Comparison of ENCODE assay signal across 25 mouse cellular contexts in genomic region chr16:20828996-20829731, GRCm38 (mm10).
DNase-seq lines count a peak whose midpoint lies in the region; ATAC-seq and TF ChIP-seq lines count a peak whose summit lies in the region.
"Had no signal": no experiment of that assay in that cellular context is flagged by ENCODE, and none has a peak within 500 bp of the region (broad histone marks: within the 10 kb centered on the region; RNA-seq: fewer than 3 reads in every experiment).

No protein-coding gene starts in this region.

- H3K36me3 ChIP-seq in lung, postnatal 0 days (ENCODE audit: insufficient read depth, low read length): no peaks in the 10 kb centered on the region
- H3K36me3 ChIP-seq in E14TG2a.4 (ENCODE audit: insufficient read depth, low read length): no peaks in the 10 kb centered on the region
- H3K36me3 ChIP-seq in limb, embryonic 15.5 days: no peaks in the 10 kb centered on the region
- no peaks in the 10 kb centered on the region for H3K36me3 ChIP-seq in hindbrain, embryonic 16.5 days (ENCODE audit: control insufficient read depth, insufficient read depth, low read length)
- H3K36me3 ChIP-seq: embryonic facial prominence, embryonic 13.5 days; forebrain, embryonic 10.5 days; kidney, embryonic 15.5 days; limb, embryonic 12.5 days; liver, embryonic 13.5 days; midbrain, embryonic 15.5 days; neural tube, embryonic 12.5 days had no signal

- H3K27me3 ChIP-seq in lung, postnatal 0 days (replicated peaks; ENCODE audit: insufficient read depth, low read length): no peaks in the 10 kb centered on the region
- no peaks in the 10 kb centered on the region for H3K27me3 ChIP-seq in E14TG2a.4 (ENCODE audit: insufficient read depth, low read length)
- no peaks in the 10 kb centered on the region for H3K27me3 ChIP-seq in limb, embryonic 15.5 days
- H3K27me3 ChIP-seq in hindbrain, embryonic 16.5 days (replicated peaks; ENCODE audit: control insufficient read depth, insufficient read depth, low read length): no peaks in the 10 kb centered on the region
- H3K27me3 ChIP-seq: embryonic facial prominence, embryonic 13.5 days; kidney, embryonic 15.5 days; limb, embryonic 12.5 days; liver, embryonic 13.5 days; midbrain, embryonic 15.5 days; neural tube, embryonic 12.5 days had no signal

- WGBS in lung, postnatal 0 days: 81% methylated on average over 5 of the region's 5 CpGs
- 73% methylated on average over 5 of the region's 5 CpGs for WGBS in lung, adult 2 months
- WGBS in limb, embryonic 15.5 days: 79% methylated on average over 5 of the region's 5 CpGs
- WGBS in hindbrain, embryonic 16.5 days: 81% methylated on average over 5 of the region's 5 CpGs

- no peak for TF ChIP-seq EP300 in lung, postnatal 0 days (IDR thresholded peaks at IDR 0.05)

- H3K9me3 ChIP-seq in lung, postnatal 0 days (ENCODE audit: low read length): no peaks in the 10 kb centered on the region
- peaks cover 9% of the 10 kb centered on the region for H3K9me3 ChIP-seq in E14TG2a.4 (ENCODE audit: low read length)
- no peaks in the 10 kb centered on the region for H3K9me3 ChIP-seq in limb, embryonic 15.5 days
- H3K9me3 ChIP-seq in hindbrain, embryonic 16.5 days (ENCODE audit: control insufficient read depth, low read length): no peaks in the 10 kb centered on the region
- H3K9me3 ChIP-seq: embryonic facial prominence, embryonic 13.5 days; forebrain, embryonic 10.5 days; kidney, embryonic 15.5 days; limb, embryonic 12.5 days; liver, embryonic 13.5 days; midbrain, embryonic 15.5 days; neural tube, embryonic 12.5 days had no signal

- peak; percentile 53 for ATAC-seq in lung, postnatal 0 days
- ATAC-seq in limb, embryonic 15.5 days (ENCODE audit: insufficient number of reproducible peaks, low FRiP score, low TSS enrichment, low read depth): no peak
- no peak for ATAC-seq in hindbrain, embryonic 16.5 days
- ATAC-seq: forebrain, postnatal 0 days; midbrain, embryonic 15.5 days had no signal

- TF ChIP-seq CTCF in lung, postnatal 0 days (IDR thresholded peaks at IDR 0.05): no peak
- no peak for TF ChIP-seq CTCF in lung, adult 2 months (IDR thresholded peaks at IDR 0.05; ENCODE audit: insufficient read depth, low read length)
- TF ChIP-seq CTCF in E14TG2a.4 (conservative IDR thresholded peaks at IDR 0.05; ENCODE audit: low read length): no peak

- peak; percentile 15 for DNase-seq in lung, postnatal 0 days (ENCODE audit: low spot score)
- DNase-seq in lung, adult 2 months: no peak
- peak; percentile 77 for DNase-seq in ZHBTc4 (ENCODE audit: low read depth, low spot score)
- no peak for DNase-seq in right cerebral cortex, postnatal 10 days (ENCODE audit: low spot score in 2 of 2)
- no peak for DNase-seq in urinary bladder, postnatal 10 days (ENCODE audit: low spot score)
- DNase-seq: adrenal gland, adult 8-10 months; cerebellum, adult 8-10 months; cerebellum, postnatal 25 days; embryo, embryonic 11 days; forebrain, postnatal 0 days; heart, postnatal 14 days; kidney, adult 11 months; kidney, postnatal 25 days; liver, embryonic 13.5 days; thymus, adult 2 months; thymus, postnatal 36 days had no signal

- no peak overlapping the region for H3K9ac ChIP-seq in lung, postnatal 0 days (replicated peaks; ENCODE audit: low read depth)
- no peak overlapping the region for H3K9ac ChIP-seq in limb, embryonic 15.5 days
- H3K9ac ChIP-seq in hindbrain, embryonic 16.5 days (ENCODE audit: low read depth, low read length): no peak overlapping the region
- H3K9ac ChIP-seq: embryonic facial prominence, embryonic 13.5 days; forebrain, postnatal 0 days; kidney, embryonic 15.5 days; limb, embryonic 12.5 days; liver, embryonic 13.5 days; midbrain, embryonic 15.5 days; neural tube, embryonic 12.5 days had no signal

- H3K4me2 ChIP-seq in lung, postnatal 0 days (replicated peaks; ENCODE audit: low read depth, low read length): no peak overlapping the region
- H3K4me2 ChIP-seq in limb, embryonic 15.5 days: no peak overlapping the region
- no peak overlapping the region for H3K4me2 ChIP-seq in hindbrain, embryonic 16.5 days (ENCODE audit: low read length)
- H3K4me2 ChIP-seq: embryonic facial prominence, embryonic 13.5 days; kidney, embryonic 15.5 days; limb, embryonic 12.5 days; liver, embryonic 13.5 days; midbrain, embryonic 15.5 days; neural tube, embryonic 12.5 days had no signal

- TF ChIP-seq POLR2A in lung, adult 2 months (IDR thresholded peaks at IDR 0.05; ENCODE audit: borderline replicate concordance, extremely low read depth, low read depth, low read length): no peak

- peak overlapping the region; percentile 38; the same call in 1 of the 2 replicates for H3K27ac ChIP-seq in lung, postnatal 0 days (ENCODE audit: low read length)
- H3K27ac ChIP-seq in limb, embryonic 15.5 days: peak overlapping the region; percentile 50; the same call in 1 of the 2 replicates
- no peak overlapping the region for H3K27ac ChIP-seq in hindbrain, embryonic 16.5 days (ENCODE audit: low read depth, low read length)
- H3K27ac ChIP-seq: embryonic facial prominence, embryonic 13.5 days; forebrain, embryonic 10.5 days; kidney, embryonic 15.5 days; limb, embryonic 12.5 days; liver, embryonic 13.5 days; midbrain, embryonic 15.5 days; neural tube, embryonic 12.5 days had no signal

- H3K4me1 ChIP-seq in lung, postnatal 0 days (ENCODE audit: insufficient read depth, low read depth, low read length): peaks cover 3% of the 10 kb centered on the region; the same call in 1 of the 2 replicates
- no peaks in the 10 kb centered on the region for H3K4me1 ChIP-seq in lung, adult 2 months (ENCODE audit: control insufficient read depth, insufficient read depth, low read length)
- peaks cover 48% of the 10 kb centered on the region for H3K4me1 ChIP-seq in E14TG2a.4 (replicated peaks; ENCODE audit: low read depth, low read length)
- peaks cover 10% of the 10 kb centered on the region; the same call in 1 of the 2 replicates for H3K4me1 ChIP-seq in limb, embryonic 15.5 days
- H3K4me1 ChIP-seq in hindbrain, embryonic 16.5 days (ENCODE audit: control insufficient read depth, insufficient read depth, low read depth, low read length): no peaks in the 10 kb centered on the region; the same call in 1 of the 2 replicates
- H3K4me1 ChIP-seq: embryonic facial prominence, embryonic 13.5 days; liver, embryonic 13.5 days; midbrain, embryonic 15.5 days; neural tube, embryonic 12.5 days had no signal

- no peak overlapping the region for H3K4me3 ChIP-seq in lung, postnatal 0 days (ENCODE audit: low read depth, low read length)
- H3K4me3 ChIP-seq in lung, adult 2 months (replicated peaks; ENCODE audit: extremely low read depth, low read depth, low read length): no peak overlapping the region
- H3K4me3 ChIP-seq in E14TG2a.4 (replicated peaks; ENCODE audit: low read length): peak overlapping the region; percentile 45; the same call in 1 of the 2 replicates
- no peak overlapping the region for H3K4me3 ChIP-seq in limb, embryonic 15.5 days
- no peak overlapping the region for H3K4me3 ChIP-seq in hindbrain, embryonic 16.5 days (ENCODE audit: low read length)
- H3K4me3 ChIP-seq: embryonic facial prominence, embryonic 13.5 days; forebrain, embryonic 10.5 days; kidney, embryonic 15.5 days; limb, embryonic 12.5 days; liver, embryonic 13.5 days; midbrain, embryonic 15.5 days; neural tube, embryonic 12.5 days had no signal

Comparison
In these comparisons a context has a peak if more than half of its experiments do, and no peak if none do; other contexts are left out.
1. DNase-seq: peak in lung, postnatal 0 days (single experiment) and ZHBTc4 (single experiment); none in lung, adult 2 months (single experiment), right cerebral cortex, postnatal 10 days (0 of 2) and urinary bladder, postnatal 10 days (single experiment).